Mouse (Mus musculus): ENCODE measurements around the gene Mapk13.
A peak's percentile ranks its signal among the peaks of the same experiment; 100 is the strongest.
"Not testable (repeated sequence)": the region's sequence is repeated elsewhere in the genome, so short reads cannot be mapped to it uniquely, and the experiment has no call there.

Mapk13 gene

DNA sequence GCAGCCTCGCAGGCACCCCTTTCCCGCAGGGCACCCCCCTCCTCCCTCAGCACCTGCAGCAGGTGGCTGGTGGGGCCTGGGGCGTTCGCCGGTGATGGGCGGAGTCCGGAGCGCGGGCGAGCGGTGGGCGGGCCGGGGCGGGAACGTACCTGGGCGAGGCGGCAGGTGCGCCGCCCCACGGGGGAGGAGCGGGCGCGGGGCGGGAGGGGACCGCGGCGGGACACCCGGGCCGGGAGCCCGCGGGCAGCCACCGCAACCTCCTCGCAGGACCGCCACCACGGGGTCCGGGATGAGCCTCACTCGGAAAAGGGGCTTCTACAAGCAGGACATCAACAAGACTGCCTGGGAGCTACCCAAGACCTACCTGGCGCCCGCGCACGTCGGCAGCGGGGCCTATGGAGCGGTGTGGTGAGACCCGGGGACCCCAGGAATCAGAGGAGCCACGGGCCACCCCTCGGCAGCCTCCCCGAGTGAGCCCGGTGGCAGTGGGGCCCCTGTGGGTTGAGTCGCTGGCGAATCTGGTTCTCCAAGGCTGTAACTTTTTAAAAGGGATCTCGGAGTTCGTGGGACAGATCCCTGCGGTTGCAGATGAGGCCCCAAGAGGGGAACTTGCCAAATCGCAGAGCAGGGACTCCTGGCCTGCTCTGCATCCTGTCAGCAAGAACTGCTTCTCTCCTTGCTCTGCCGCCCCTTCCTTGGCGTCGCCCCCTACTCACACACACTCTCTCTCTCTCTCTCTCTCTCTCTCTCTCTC, at the start of gene Mapk13:
Mapk13 (plus strand) TSS at position 177 of the 754 bp plus-strand sequence.
- no peak for DNase-seq (ENCODE audit: low read depth)

DNA sequence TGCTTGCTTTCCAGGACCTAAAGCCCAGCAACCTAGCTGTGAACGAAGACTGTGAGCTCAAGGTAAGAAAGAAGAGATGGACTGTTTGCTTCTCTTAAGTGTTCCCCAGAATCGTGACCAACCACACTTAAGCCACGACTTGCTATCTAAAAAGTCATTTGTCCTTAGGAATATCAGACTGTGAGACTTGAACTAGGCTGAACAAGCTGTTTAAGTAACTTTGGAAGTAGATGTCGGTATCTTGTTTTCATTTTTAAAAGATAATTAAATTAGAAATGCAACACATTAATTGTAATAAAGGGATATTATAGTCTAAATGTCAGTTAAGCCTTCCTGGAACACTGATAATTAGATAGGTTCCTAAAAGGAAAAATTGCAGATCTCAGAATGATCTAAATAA, 43.3 kb upstream of the Mapk13 start, which contains the start of gene AC170998.1:
AC170998.1 (plus strand) TSS at position 301 of the 400 bp plus-strand sequence.
- DNase-seq (ENCODE audit: low read depth) = no peak

- not testable (repeated sequence) for DNase-seq (ENCODE audit: low read depth)
These were observed 41.6 kb upstream of the Mapk13 start for GRCm38 (mm10) chr17:28727511-28727910.

DNA sequence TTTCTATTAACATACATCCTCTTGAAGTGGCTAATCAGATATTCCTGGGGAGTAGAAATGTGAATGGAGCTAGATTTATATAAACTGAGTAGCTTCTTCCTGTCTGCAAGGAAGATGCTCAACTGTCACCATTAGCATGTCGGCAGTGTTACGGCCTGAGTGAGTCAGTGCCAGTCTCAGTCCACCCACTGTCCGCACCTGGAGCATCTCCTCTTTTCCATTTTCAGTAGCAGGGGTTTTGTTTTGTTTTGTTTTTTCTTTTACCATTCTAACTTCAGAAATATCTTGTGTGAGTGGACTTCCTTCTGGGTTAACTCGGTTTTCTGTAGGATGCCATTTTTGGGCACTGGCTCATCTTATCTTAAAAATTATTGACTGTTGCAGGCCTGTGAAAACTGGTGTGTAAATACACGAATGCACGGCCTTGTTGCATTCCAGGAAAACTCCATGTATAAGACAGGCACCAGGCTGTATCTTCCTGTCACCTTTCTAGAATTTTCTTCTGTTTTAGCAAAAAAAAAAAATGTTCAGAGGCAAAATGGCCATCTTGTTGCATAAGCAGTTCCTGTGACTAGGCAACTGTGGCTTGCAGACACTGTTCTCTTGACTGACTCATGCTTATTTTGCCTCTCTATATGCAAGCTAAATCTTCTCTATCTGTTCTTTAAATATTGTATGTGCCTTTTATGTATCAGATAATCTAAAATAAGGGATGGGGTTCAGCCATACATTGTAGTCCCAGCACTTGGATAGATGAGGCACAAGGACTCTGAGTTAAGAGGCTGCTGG, 33.6 kb upstream of the Mapk13 start:
- DNase-seq (ENCODE audit: low read depth) = no peak

DNA sequence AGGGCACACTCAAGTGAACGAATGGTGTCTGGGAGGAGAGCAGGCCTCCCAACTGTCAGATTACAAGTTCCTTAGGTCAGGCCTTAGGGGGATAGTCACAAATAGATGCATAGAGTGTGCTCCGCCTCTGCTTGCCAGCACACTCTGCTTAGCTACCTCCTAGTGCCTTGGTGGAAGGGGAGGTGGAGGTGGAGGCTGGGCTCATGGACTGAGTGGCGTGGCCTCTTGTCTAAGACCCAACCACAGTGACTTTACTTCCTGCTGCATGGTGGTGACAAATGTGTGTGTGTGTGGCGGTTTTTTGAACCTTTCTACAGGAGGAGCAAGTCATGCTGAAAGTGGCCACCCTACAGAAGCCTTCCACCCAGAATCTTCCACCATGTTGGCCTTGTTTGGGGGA, 32.6 kb upstream of the Mapk13 start:
- no peak for DNase-seq (ENCODE audit: low read depth)

- no peak for DNase-seq (ENCODE audit: low read depth)
These were observed 31.1 kb upstream of the Mapk13 start for GRCm38 (mm10) chr17:28737973-28738372.

DNA sequence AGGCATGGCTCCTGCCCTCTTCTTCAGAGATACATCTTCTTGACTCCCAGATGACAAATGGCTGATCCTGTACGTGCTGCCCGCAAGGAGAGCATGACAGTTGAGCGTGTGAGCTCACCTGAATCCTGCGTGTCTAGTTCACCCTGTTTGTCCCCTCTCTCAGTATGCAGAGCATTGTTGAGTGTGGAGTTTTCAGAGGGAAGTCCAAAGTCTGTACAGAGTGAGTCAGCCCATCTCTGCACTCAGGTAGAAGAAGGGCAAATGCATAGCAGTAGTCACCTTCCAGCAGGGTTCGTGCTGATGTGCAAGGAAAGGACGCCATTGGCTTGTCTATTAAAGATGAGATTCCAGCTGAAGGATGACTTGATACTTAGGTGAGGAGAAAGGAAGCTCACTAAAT, 29.9 kb upstream of the Mapk13 start:
- DNase-seq (ENCODE audit: low read depth) = no peak

DNA sequence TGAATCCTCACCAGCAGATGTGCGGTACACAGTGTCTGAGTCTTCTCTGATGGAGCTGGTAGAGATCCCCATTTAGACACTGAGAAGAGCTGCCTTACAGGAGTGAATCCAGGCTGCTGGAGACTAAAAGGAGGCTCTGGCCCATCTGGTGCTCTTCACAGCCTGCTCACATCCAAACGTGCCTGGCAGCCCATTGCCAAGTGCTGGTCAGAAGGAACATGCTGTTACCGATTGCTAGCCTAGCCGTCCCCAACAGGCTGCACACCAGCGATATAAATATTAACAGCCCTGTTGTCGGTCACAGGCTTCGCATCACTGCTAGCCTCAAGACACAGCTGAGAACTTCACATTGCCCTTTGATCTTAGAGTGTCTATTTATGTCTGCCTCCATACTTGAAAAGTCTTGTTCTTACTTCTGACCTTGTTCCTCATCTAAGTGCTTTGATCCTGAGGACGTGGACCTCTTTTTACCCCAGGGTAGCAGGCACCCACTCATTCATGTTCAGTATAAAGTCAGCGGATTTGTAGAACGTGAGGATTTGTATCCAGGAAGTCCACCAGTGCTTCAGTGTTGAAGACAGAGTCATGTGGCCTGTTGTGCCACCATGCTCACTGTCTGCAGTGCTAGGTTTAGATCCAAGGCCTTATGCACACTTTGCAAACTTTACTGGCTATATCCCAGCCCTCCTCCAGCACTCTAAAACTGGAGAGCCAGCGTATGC, 25.8 kb upstream of the Mapk13 start:
- no peak for DNase-seq (ENCODE audit: low read depth)

GRCm38 (mm10) chr17:28743916-28744315, 25.2 kb upstream of the Mapk13 start:
- DNase-seq (ENCODE audit: low read depth) = no peak

- DNase-seq (ENCODE audit: low read depth) = no peak
These were observed 23.3 kb upstream of the Mapk13 start for GRCm38 (mm10) chr17:28745773-28746172.

GRCm38 (mm10) chr17:28748001-28748400, 21.1 kb upstream of the Mapk13 start:
- DNase-seq (ENCODE audit: low read depth) = no peak

DNA sequence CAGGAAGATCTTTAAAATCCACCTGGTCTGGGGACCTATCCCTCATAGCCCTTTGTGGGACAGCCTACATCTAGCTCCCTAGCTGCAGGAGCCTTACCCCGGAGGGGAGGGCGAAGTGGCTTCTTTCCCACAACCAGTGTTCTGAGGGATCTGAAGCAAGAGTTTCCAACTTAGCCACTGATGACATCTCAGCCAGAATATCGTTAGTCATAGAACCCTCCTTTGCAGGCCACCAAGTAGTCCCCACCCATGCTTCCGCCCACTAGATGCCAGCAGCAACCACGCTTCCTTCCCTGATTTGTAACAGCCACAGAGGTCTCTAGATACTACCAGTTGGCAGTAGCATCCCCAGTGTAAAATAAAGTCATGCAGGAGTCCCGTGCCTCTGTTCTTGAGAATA, 18.5 kb upstream of the Mapk13 start:
- no peak for DNase-seq (ENCODE audit: low read depth)

- DNase-seq (ENCODE audit: low read depth) = no peak
These were observed 12.7 kb upstream of the Mapk13 start for GRCm38 (mm10) chr17:28756447-28756846.

GRCm38 (mm10) chr17:28757470-28757869, 11.6 kb upstream of the Mapk13 start:
- no peak for DNase-seq (ENCODE audit: low read depth)

- no peak for DNase-seq (ENCODE audit: low read depth)
These were observed 8.3 kb upstream of the Mapk13 start for GRCm38 (mm10) chr17:28760736-28761312.

- DNase-seq (ENCODE audit: low read depth) = peak; percentile 44
These were observed 7.2 kb upstream of the Mapk13 start for GRCm38 (mm10) chr17:28761871-28762270.

DNA sequence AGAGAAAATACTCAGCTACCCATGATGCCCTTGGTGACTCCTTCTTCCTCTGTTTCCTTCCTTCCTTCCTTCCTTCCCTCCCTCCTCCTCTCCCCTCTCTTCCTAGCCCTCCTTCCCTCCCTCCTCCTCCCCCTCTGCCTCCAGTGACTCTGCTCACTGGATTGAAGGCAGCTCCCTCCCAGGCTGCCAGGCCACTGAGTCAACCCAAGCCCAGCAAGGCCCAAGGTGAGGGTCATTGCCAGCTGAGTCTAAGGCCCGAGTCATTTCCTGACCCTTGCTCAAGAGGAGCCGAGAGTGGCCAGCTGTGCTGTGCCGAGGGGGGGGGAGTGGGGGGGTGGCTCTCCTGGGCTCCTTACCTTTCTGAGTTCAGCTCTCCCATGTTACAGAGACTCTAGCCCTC, 2.9 kb upstream of the Mapk13 start:
- DNase-seq (ENCODE audit: low read depth) = peak; percentile 53

DNA sequence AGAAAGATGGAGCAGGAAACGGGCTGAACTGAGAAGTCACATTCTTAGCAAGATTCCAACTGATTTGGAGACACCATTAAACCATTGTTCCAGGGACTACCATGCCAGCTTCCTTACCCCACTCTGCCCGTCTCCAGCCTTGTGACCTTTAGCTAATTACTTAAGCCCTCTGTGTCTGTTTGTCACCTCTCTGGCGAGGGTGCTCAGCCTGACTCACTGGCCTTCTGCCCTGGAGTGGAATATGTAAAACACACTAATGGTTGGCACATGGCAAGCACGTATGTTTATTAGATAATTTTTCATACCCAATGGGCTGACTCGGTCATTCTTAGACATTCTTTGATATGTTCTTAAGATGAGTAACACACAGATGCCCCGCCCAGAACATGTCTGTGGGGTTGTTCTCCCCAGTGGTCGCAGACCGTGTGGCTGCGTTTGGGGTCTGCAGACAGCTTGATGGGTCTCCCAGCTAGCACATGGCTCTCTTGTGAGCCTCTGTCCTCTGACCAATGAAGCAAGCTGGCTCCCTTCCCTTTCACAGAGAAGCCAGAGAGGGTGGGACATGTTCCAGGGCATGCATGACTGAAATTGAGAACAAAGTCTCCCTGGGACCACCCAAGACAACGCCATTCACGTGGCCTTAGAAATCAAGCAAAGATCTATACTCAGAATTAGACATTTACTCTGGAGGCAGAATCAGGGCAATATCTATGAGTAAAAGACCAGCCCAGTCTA, 2.1 kb upstream of the Mapk13 start:
- no peak for DNase-seq (ENCODE audit: low read depth)

- DNase-seq (ENCODE audit: low read depth) = no peak
These were observed 851 bp downstream of the Mapk13 start for GRCm38 (mm10) chr17:28769875-28770421.

GRCm38 (mm10) chr17:28771289-28771688, 2.2 kb downstream of the Mapk13 start:
- no peak for DNase-seq (ENCODE audit: low read depth)

DNA sequence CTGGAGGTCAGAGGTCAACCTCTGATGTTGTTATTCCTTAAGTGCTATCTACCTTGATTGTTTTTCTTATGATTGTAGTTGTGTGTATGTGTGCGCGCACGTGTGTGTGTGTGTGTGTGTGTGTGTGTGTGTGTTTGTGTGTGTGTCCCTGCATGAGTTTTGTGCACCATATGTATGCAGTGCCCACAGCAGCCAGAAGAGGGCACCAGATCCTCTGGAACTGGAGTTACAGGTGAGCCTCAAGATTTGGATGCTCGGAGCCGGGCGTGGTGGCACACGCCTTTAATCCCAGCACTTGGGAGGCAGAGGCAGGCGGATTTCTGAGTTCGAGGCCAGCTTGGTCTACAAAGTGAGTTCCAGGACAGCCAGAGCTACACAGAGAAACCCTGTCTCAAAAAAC, 5.2 kb downstream of the Mapk13 start:
- DNase-seq (ENCODE audit: low read depth) = not testable (repeated sequence)

All from fibroblast of lung, adult 2 months (primary cell).